Mouse (Mus musculus): ENCODE measurements around the gene Kdsr. TPM values are rescaled to one million over a fixed set of nuclear protein-coding genes. Genes with fewer than 3 reads are reported as not detected.

The Kdsr gene
- total and polyA plus RNA-seq, 2 experiments from 2014 or later: 8.9 to 17.6 TPM

DNA sequence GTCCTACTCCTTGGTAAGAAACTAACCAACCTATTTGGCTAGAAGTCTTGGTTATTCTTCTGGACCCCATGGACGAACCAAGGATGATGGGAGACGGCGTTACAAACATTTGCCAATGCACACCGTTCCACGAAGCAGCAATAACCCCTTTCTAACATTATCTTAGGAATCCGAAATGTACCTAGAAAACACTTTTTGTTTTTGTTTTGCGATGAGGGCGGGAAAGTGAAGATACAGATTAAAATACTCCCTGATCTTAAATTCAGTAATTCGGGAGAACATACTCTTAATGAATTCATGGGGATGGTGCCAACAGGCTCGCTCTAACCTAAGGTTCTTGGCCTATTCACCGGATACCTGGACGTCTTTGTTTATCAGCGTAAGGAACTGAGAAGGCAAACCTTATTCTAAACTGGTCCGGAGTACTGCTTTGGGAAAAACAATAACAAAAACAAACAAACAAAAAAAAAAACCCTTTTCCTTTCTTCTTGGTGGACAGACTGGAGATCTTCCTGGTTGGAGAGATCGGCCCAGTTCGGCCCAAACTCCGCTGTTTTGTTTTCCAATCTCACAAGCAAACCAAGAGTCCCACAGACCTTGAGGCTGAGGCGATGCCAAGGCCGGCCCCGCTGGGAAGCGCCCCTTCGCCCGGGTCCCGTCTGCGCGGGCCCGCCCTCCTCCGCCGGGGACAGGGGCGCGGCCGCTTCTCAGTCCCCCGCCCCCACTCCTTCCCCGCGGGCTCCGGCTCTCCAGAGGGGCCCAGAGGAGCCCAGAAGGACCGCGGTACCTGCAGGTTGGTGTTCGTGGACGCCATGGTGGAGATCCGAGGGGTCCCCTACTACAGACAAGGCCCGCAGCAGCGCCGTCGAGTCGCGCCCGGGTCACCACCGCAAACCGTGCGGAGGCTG, 36.4 kb upstream of the Kdsr start:
- DNase-seq (ENCODE audit: low spot score) (peak; percentile 43), ATAC-seq (peak; percentile 90; the same call in 1 of the 2 replicates)
- H3K27ac ChIP-seq: peak overlapping the region; percentile 76
- H3K9me3 ChIP-seq (ENCODE audit: low read length): no peaks in the 10 kb centered on the region
- TF ChIP-seq CTCF (IDR thresholded peaks at IDR 0.05; ENCODE audit: low read depth): no peak
- peaks cover 6% of the 10 kb centered on the region; the same call in 1 of the 2 replicates for H3K4me1 ChIP-seq (ENCODE audit: insufficient read depth, low read length)
- H3K9ac ChIP-seq (replicated peaks; ENCODE audit: low read length): peak overlapping the region; percentile 74
- 3% methylated on average over 51 of the region's 51 CpGs for WGBS
- no peaks in the 10 kb centered on the region for H3K27me3 ChIP-seq (ENCODE audit: insufficient read depth, low read length)
- peak overlapping the region; percentile 79 for H3K4me3 ChIP-seq (ENCODE audit: low read length)
- no peaks in the 10 kb centered on the region for H3K36me3 ChIP-seq (ENCODE audit: insufficient read depth, low read length)
- H3K4me2 ChIP-seq (ENCODE audit: low read depth, low read length): peak overlapping the region; percentile 67

DNA sequence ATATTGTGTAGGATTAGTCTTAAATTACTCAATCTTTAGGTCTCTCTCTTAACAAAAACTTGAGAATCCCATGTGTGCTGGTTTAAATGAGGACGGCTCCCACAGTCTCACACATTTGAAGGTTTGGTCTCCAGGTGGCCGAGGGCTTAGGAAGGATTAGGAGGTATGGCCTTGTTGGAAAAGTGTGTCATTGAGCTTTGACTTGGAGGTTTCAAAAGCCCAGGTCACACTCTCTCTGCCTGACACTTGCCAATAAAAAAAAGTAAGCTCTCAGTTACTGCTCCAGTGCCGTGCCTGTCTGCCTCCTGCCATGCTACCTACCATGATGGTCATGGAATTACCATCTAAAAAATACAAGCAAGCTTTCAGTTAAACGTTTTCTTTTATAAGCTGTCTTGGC, 15.4 kb upstream of the Kdsr start:
- ATAC-seq: no peak
- 89% methylated on average over 4 of the region's 4 CpGs for WGBS
- no peaks in the 10 kb centered on the region for H3K27me3 ChIP-seq (ENCODE audit: insufficient read depth, low read length)
- no peak overlapping the region for H3K27ac ChIP-seq
- H3K9ac ChIP-seq (replicated peaks; ENCODE audit: low read length): no peak overlapping the region
- H3K4me3 ChIP-seq (ENCODE audit: low read length): no peak overlapping the region
- H3K36me3 ChIP-seq (ENCODE audit: insufficient read depth, low read length): peaks cover 29% of the 10 kb centered on the region
- DNase-seq (ENCODE audit: low spot score): no peak
- TF ChIP-seq CTCF (IDR thresholded peaks at IDR 0.05; ENCODE audit: low read depth): no peak
- no peak overlapping the region for H3K4me2 ChIP-seq (ENCODE audit: low read depth, low read length)
- no peaks in the 10 kb centered on the region for H3K9me3 ChIP-seq (ENCODE audit: low read length)
- no peaks in the 10 kb centered on the region for H3K4me1 ChIP-seq (ENCODE audit: insufficient read depth, low read length)

DNA sequence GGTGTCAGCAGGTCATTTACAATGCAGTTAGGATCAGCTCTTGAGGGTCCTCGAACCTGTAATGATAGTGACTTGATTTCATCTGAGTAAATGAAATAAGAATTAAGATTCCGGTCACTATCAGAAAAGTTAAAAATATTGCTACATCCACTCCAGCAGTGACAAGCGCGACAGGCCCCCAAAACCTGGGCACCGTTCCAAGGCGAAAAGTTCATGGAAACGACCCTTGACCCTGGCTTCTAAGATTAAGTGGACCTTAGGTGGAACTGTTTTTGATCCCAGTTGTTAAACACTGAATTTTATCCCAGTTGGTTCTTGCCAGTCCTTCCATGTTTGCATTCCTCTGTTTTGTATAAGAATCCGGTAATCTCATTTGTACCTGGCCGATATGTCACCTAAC, 14.6 kb upstream of the Kdsr start:
- H3K9ac ChIP-seq (replicated peaks; ENCODE audit: low read length): no peak overlapping the region
- no peaks in the 10 kb centered on the region for H3K27me3 ChIP-seq (ENCODE audit: insufficient read depth, low read length)
- DNase-seq (ENCODE audit: low spot score) (no peak), ATAC-seq (no peak)
- no peak for TF ChIP-seq CTCF (IDR thresholded peaks at IDR 0.05; ENCODE audit: low read depth)
- no peaks in the 10 kb centered on the region for H3K9me3 ChIP-seq (ENCODE audit: low read length)
- H3K4me1 ChIP-seq (ENCODE audit: insufficient read depth, low read length): no peaks in the 10 kb centered on the region
- peaks cover 23% of the 10 kb centered on the region for H3K36me3 ChIP-seq (ENCODE audit: insufficient read depth, low read length)
- H3K4me3 ChIP-seq (ENCODE audit: low read length): no peak overlapping the region
- no peak overlapping the region for H3K4me2 ChIP-seq (ENCODE audit: low read depth, low read length)
- 88% methylated on average over 9 of the region's 9 CpGs for WGBS
- no peak overlapping the region for H3K27ac ChIP-seq

DNA sequence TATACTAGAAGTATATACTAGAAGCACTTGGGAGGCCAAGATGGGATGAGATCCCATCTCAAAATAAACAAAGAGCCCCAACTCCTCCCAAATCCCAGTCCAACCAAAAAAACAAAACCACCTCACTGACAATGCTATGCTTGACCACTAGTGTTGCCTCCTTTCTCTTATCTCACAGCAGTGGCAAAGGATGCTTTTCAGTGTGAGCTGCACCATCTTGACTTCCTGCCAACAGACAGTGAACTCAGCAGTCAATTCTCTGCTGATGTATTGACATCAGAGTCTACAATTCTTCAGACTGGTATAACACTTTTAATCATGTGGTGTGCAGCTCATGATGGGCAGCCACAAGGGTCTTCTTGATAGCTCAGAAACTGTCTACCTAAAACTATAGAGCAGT, 9.2 kb upstream of the Kdsr start:
- no peaks in the 10 kb centered on the region for H3K27me3 ChIP-seq (ENCODE audit: insufficient read depth, low read length)
- no peak overlapping the region for H3K27ac ChIP-seq
- no peak overlapping the region for H3K9ac ChIP-seq (replicated peaks; ENCODE audit: low read length)
- no peaks in the 10 kb centered on the region for H3K4me1 ChIP-seq (ENCODE audit: insufficient read depth, low read length)
- peaks cover 15% of the 10 kb centered on the region; the same call in 1 of the 2 replicates for H3K36me3 ChIP-seq (ENCODE audit: insufficient read depth, low read length)
- H3K4me3 ChIP-seq (ENCODE audit: low read length): no peak overlapping the region
- TF ChIP-seq CTCF (IDR thresholded peaks at IDR 0.05; ENCODE audit: low read depth): no peak
- no peaks in the 10 kb centered on the region for H3K9me3 ChIP-seq (ENCODE audit: low read length)
- no peak for ATAC-seq
- H3K4me2 ChIP-seq (ENCODE audit: low read depth, low read length): no peak overlapping the region
- no peak for DNase-seq (ENCODE audit: low spot score)

DNA sequence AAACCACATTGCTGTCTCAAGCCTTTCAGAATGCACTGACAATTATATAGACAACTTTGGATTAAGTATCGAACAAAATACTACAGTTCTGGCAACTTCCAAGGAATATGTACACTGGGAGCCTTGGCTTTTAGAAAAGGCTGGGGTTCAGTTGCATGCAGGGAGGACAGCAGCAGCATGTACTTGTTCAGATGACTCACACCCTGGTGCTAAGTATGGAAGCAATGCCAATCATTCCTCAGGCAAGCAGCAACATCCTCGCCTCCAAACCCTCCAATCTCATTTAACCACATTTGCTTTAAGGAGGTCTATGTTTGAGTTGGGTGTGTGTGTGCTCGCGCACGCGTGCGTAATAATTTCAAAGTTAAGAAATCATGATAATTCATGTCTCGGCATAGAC, 6.2 kb upstream of the Kdsr start:
- WGBS: over 99% methylated on average over 8 of the region's 8 CpGs
- Histone ChIP-seq H3K9me3 (ENCODE audit: low read length) (no peaks in the 10 kb centered on the region), H3K27me3 (ENCODE audit: insufficient read depth, low read length) (no peaks in the 10 kb centered on the region), H3K4me1 (ENCODE audit: insufficient read depth, low read length) (no peaks in the 10 kb centered on the region), H3K36me3 (ENCODE audit: insufficient read depth, low read length) (peaks cover 9% of the 10 kb centered on the region; the same call in 1 of the 2 replicates), H3K4me2 (ENCODE audit: low read depth, low read length) (no peak overlapping the region), H3K9ac (replicated peaks; ENCODE audit: low read length) (no peak overlapping the region), H3K27ac (no peak overlapping the region), H3K4me3 (ENCODE audit: low read length) (no peak overlapping the region)
- no peak for TF ChIP-seq CTCF (IDR thresholded peaks at IDR 0.05; ENCODE audit: low read depth)
- ATAC-seq: no peak
- DNase-seq (ENCODE audit: low spot score): no peak

DNA sequence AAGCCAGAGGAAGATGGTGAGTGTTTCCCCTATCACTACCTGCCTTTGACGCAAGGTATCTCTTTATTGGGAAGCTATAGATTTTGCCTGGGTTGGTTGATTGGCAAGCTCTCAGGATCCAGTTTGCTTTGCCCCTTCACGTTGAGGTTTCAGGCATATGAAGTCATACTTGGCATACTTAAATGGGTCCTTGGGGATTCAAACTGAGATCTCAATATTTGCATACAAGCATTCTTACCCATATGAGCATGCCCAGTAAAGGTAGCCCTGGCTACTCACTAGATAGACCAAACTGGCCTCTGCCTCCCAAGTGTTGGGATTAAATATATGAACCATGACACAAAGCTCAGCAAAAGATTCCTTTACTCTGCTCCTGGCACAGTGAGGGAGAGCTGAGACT, 5.3 kb upstream of the Kdsr start:
- Histone ChIP-seq H3K9ac (replicated peaks; ENCODE audit: low read length) (no peak overlapping the region), H3K27me3 (ENCODE audit: insufficient read depth, low read length) (no peaks in the 10 kb centered on the region), H3K27ac (no peak overlapping the region), H3K9me3 (ENCODE audit: low read length) (no peaks in the 10 kb centered on the region), H3K36me3 (ENCODE audit: insufficient read depth, low read length) (peaks cover 9% of the 10 kb centered on the region; the same call in 1 of the 2 replicates), H3K4me3 (ENCODE audit: low read length) (no peak overlapping the region), H3K4me1 (ENCODE audit: insufficient read depth, low read length) (no peaks in the 10 kb centered on the region), H3K4me2 (ENCODE audit: low read depth, low read length) (no peak overlapping the region)
- DNase-seq (ENCODE audit: low spot score): no peak
- ATAC-seq: no peak
- 80% methylated on average over 2 of the region's 2 CpGs for WGBS
- TF ChIP-seq CTCF (IDR thresholded peaks at IDR 0.05; ENCODE audit: low read depth): no peak

DNA sequence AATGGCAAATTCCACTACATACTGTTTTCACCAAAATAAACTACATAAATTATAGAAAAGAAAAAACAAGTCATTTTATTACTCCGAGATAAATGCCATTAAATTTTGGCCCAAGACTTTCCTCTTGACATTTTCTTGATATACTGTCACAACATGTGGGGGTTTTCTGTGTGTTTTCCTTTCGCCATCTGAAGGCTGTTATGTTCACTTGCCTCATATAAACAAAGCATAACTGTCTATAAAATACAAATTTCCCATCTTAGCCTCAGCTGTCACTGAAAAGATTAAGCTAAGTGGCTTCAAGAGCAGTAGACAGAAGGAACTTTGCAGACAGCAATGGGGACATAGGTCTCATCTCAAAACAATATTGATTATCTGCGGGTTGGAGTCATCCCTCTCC, 4.8 kb upstream of the Kdsr start:
- whole genome bisulfite sequencing: 97% methylated on average over 3 of the region's 3 CpGs
- DNase-seq (ENCODE audit: low spot score): no peak

More for the DNA sequence above, 4.8 kb upstream of the Kdsr start:
- Histone ChIP-seq H3K4me1 (ENCODE audit: insufficient read depth, low read length) (no peaks in the 10 kb centered on the region), H3K4me3 (ENCODE audit: low read length) (no peak overlapping the region), H3K36me3 (ENCODE audit: insufficient read depth, low read length) (peaks cover 9% of the 10 kb centered on the region; the same call in 1 of the 2 replicates), H3K9ac (replicated peaks; ENCODE audit: low read length) (no peak overlapping the region), H3K9me3 (ENCODE audit: low read length) (no peaks in the 10 kb centered on the region), H3K4me2 (ENCODE audit: low read depth, low read length) (no peak overlapping the region), H3K27ac (no peak overlapping the region), H3K27me3 (ENCODE audit: insufficient read depth, low read length) (no peaks in the 10 kb centered on the region)
- no peak for ATAC-seq
- no peak for TF ChIP-seq CTCF (IDR thresholded peaks at IDR 0.05; ENCODE audit: low read depth)

All from hindbrain, postnatal 0 days (tissue).